Mouse (Mus musculus): ENCODE measurements around the gene Mertk. TPM values are rescaled to one million over a fixed set of nuclear protein-coding genes. Genes with fewer than 3 reads are reported as not detected.

The Mertk gene
- 6.4 TPM for polyA plus RNA-seq (2014; fragmentation: Illumina TruSeq; extraction: RNeasy Lipid Tissue Mini Kit (QIAGEN cat#74804); ENCODE audit: low read depth, low replicate concordance)

GRCm38 (mm10) chr2:128698693-128699181 is at the start of gene Mertk:
Gene Mertk (plus strand): TSS chr2:128698956.

GRCm38 (mm10) chr2:128686921-128687557 is 11.7 kb upstream of the Mertk start, which contains the start of gene Anapc1:
Gene Anapc1 (minus strand): TSS chr2:128687391.

GRCm38 (mm10) chr2:128817786-128818681 is 119.3 kb downstream of the Mertk start, which contains the start of gene Tmem87b:
Gene Tmem87b (plus strand): TSS chr2:128818118.

Other genes starting within 250 kb of the Mertk start
- not detected for gene Spdye4c, start 107.7 kb upstream of the Mertk start, polyA plus RNA-seq (2014; fragmentation: Illumina TruSeq; extraction: RNeasy Lipid Tissue Mini Kit (QIAGEN cat#74804); ENCODE audit: low read depth, low replicate concordance)
- gene Anapc1, start 11.6 kb upstream of the Mertk start, polyA plus RNA-seq (2014; fragmentation: Illumina TruSeq; extraction: RNeasy Lipid Tissue Mini Kit (QIAGEN cat#74804); ENCODE audit: low read depth, low replicate concordance): 33.0 TPM
- 20.2 TPM for gene Tmem87b, start 119.2 kb downstream of the Mertk start, polyA plus RNA-seq (2014; fragmentation: Illumina TruSeq; extraction: RNeasy Lipid Tissue Mini Kit (QIAGEN cat#74804); ENCODE audit: low read depth, low replicate concordance)
- gene Fbln7, start 164.0 kb downstream of the Mertk start, polyA plus RNA-seq (2014; fragmentation: Illumina TruSeq; extraction: RNeasy Lipid Tissue Mini Kit (QIAGEN cat#74804); ENCODE audit: low read depth, low replicate concordance): 0.39 TPM
- gene Zc3h8, start 245.1 kb downstream of the Mertk start, polyA plus RNA-seq (2014; fragmentation: Illumina TruSeq; extraction: RNeasy Lipid Tissue Mini Kit (QIAGEN cat#74804); ENCODE audit: low read depth, low replicate concordance): 11.3 TPM

Measured in heart, adult 10 weeks (tissue).